ENCODE assay signal across 1 mouse cellular context in genomic region chr8:105217926-105218522, GRCm38 (mm10).
TF ChIP-seq lines count a peak whose summit lies in the region.

No protein-coding gene starts in this region.

TF ChIP-seq in MEL, 35 proteins besides CTCF, POLR2A, EP300 and RAD21 (continued from another document):
- TF ChIP-seq UBTF (IDR thresholded peaks at IDR 0.05; ENCODE audit: borderline replicate concordance, insufficient read depth, low read depth, low read length) (no peak), JUND (IDR thresholded peaks at IDR 0.05; ENCODE audit: low read depth, low read length) (no peak; the same call in 1 of the 2 replicates), POLR2AphosphoS2 (IDR thresholded peaks at IDR 0.05; ENCODE audit: low read length) (no peak), MXI1 (IDR thresholded peaks at IDR 0.05; ENCODE audit: low read depth, low read length) (no peak), BHLHE40 (IDR thresholded peaks at IDR 0.05; ENCODE audit: borderline replicate concordance, low read depth, low read length) (no peak), MAZ (IDR thresholded peaks at IDR 0.05; ENCODE audit: low read depth, low read length) (no peak)
